Mouse (Mus musculus): Measurements from ENCODE around the gene Btnl10. TPM values are rescaled to one million over a fixed set of nuclear protein-coding genes. Genes with fewer than 3 reads are reported as not detected.

The Btnl10 gene
- polyA plus RNA-seq (2015; fragmentation: Nextera tagmentation; extraction: Ambion mirVana) = not detected in 2 replicates

- Histone ChIP-seq H3K27me3 (no peaks in the 10 kb centered on the region), H3K4me3 (no peak within 1 kb of the TSS), H3K36me3 (no peaks in the 10 kb centered on the region), H3K9ac (no peak within 1 kb of the TSS), H3K27ac (replicated peaks) (no peak within 1 kb of the TSS), H3K4me2 (no peak within 1 kb of the TSS), H3K9me3 (no peaks in the 10 kb centered on the region), H3K4me1 (replicated peaks) (peaks cover 12% of the 10 kb centered on the region)
- ATAC-seq (ENCODE audit: low read depth) = no peak
- WGBS = 83% methylated on average over 12 of the region's 12 CpGs
Observed at GRCm38 (mm10) chr11:58917745-58918366, at the start of gene Btnl10. TSS of gene Btnl10 (plus strand) at chr11:58917908.

- Histone ChIP-seq H3K4me2 (peak overlapping the region; percentile 82), H3K4me1 (replicated peaks) (peaks cover 31% of the 10 kb centered on the region), H3K9ac (peak overlapping the region; percentile 90), H3K27me3 (no peaks in the 10 kb centered on the region), H3K9me3 (no peaks in the 10 kb centered on the region), H3K36me3 (peaks cover 25% of the 10 kb centered on the region), H3K4me3 (peak overlapping the region; percentile 75), H3K27ac (replicated peaks) (peak overlapping the region; percentile 93)
- ATAC-seq (ENCODE audit: low read depth) = peak; percentile 41; the same call in 1 of the 2 replicates
- 66% methylated on average over 6 of the region's 6 CpGs for WGBS
Observed at GRCm38 (mm10) chr11:58867954-58868330, 49.8 kb upstream of the Btnl10 start.

GRCm38 (mm10) chr11:58870961-58871360 is 46.7 kb upstream of the Btnl10 start:
- WGBS = 89% methylated on average over 4 of the region's 4 CpGs
- Histone ChIP-seq H3K27ac (replicated peaks) (no peak overlapping the region), H3K4me2 (no peak overlapping the region), H3K9me3 (no peaks in the 10 kb centered on the region), H3K4me3 (no peak overlapping the region), H3K27me3 (no peaks in the 10 kb centered on the region), H3K9ac (no peak overlapping the region), H3K36me3 (peaks cover 34% of the 10 kb centered on the region), H3K4me1 (replicated peaks) (peaks cover 31% of the 10 kb centered on the region)
- no peak for ATAC-seq (ENCODE audit: low read depth)

GRCm38 (mm10) chr11:58883756-58884155 is 34.0 kb upstream of the Btnl10 start:
- H3K36me3 ChIP-seq = peaks cover 62% of the 10 kb centered on the region
- H3K9me3 ChIP-seq = no peaks in the 10 kb centered on the region
- no peak overlapping the region for H3K9ac ChIP-seq
- H3K4me1 ChIP-seq (replicated peaks) = no peaks in the 10 kb centered on the region
- no peaks in the 10 kb centered on the region for H3K27me3 ChIP-seq
- H3K27ac ChIP-seq (replicated peaks) = no peak overlapping the region
- H3K4me3 ChIP-seq = no peak overlapping the region
- ATAC-seq (ENCODE audit: low read depth) = no peak
- no peak overlapping the region for H3K4me2 ChIP-seq
- 87% methylated on average over 8 of the region's 8 CpGs for WGBS

GRCm38 (mm10) chr11:58890511-58890910 is 27.2 kb upstream of the Btnl10 start:
- WGBS = 92% methylated on average over 10 of the region's 10 CpGs
- H3K27me3 ChIP-seq = no peaks in the 10 kb centered on the region
- H3K4me2 ChIP-seq = no peak overlapping the region
- no peak overlapping the region for H3K9ac ChIP-seq
- H3K4me1 ChIP-seq (replicated peaks) = no peaks in the 10 kb centered on the region
- peaks cover 63% of the 10 kb centered on the region for H3K36me3 ChIP-seq
- no peaks in the 10 kb centered on the region for H3K9me3 ChIP-seq
- H3K27ac ChIP-seq (replicated peaks) = no peak overlapping the region
- no peak for ATAC-seq (ENCODE audit: low read depth)
- no peak overlapping the region for H3K4me3 ChIP-seq

GRCm38 (mm10) chr11:58894456-58894855 is 23.3 kb upstream of the Btnl10 start:
- Histone ChIP-seq H3K4me2 (no peak overlapping the region), H3K4me1 (replicated peaks) (peaks cover 10% of the 10 kb centered on the region; the same call in 1 of the 2 replicates), H3K27ac (replicated peaks) (no peak overlapping the region), H3K9ac (no peak overlapping the region), H3K27me3 (no peaks in the 10 kb centered on the region), H3K4me3 (no peak overlapping the region), H3K9me3 (no peaks in the 10 kb centered on the region), H3K36me3 (peaks cover 77% of the 10 kb centered on the region)
- WGBS = 76% methylated on average over 6 of the region's 6 CpGs
- ATAC-seq (ENCODE audit: low read depth) = no peak

- WGBS = 81% methylated on average over 6 of the region's 6 CpGs
- peaks cover 71% of the 10 kb centered on the region for H3K36me3 ChIP-seq
- H3K9ac ChIP-seq = no peak overlapping the region
- no peaks in the 10 kb centered on the region for H3K9me3 ChIP-seq
- H3K4me2 ChIP-seq = no peak overlapping the region
- H3K4me3 ChIP-seq = no peak overlapping the region
- ATAC-seq (ENCODE audit: low read depth) = no peak
- no peak overlapping the region for H3K27ac ChIP-seq (replicated peaks)
- no peaks in the 10 kb centered on the region for H3K27me3 ChIP-seq
- H3K4me1 ChIP-seq (replicated peaks) = peaks cover 22% of the 10 kb centered on the region
Observed at GRCm38 (mm10) chr11:58897485-58897884, 20.2 kb upstream of the Btnl10 start.

GRCm38 (mm10) chr11:58901080-58901479 is 16.6 kb upstream of the Btnl10 start:
- H3K9ac ChIP-seq = 0 out of 2 replicates have a peak overlapping the region, but pooled peaks have one; percentile 17
- no peaks in the 10 kb centered on the region for H3K9me3 ChIP-seq
- no peak overlapping the region for H3K27ac ChIP-seq (replicated peaks)
- no peak overlapping the region for H3K4me3 ChIP-seq
- no peak for ATAC-seq (ENCODE audit: low read depth)
- H3K4me2 ChIP-seq = no peak overlapping the region
- peaks cover 47% of the 10 kb centered on the region for H3K36me3 ChIP-seq
- H3K4me1 ChIP-seq (replicated peaks) = peaks cover 33% of the 10 kb centered on the region
- no peaks in the 10 kb centered on the region for H3K27me3 ChIP-seq

- ATAC-seq (ENCODE audit: low read depth) = peak; percentile 99
Observed at GRCm38 (mm10) chr11:58903511-58904409, 13.9 kb upstream of the Btnl10 start, which contains the start of gene Zfp39. TSS of gene Zfp39 (minus strand) at chr11:58904225.

GRCm38 (mm10) chr11:58904410-58904718 is 13.3 kb upstream of the Btnl10 start:
- peak overlapping the region; percentile 87 for H3K4me2 ChIP-seq
- peaks cover 24% of the 10 kb centered on the region for H3K4me1 ChIP-seq (replicated peaks)
- peak; percentile 21; the same call in 1 of the 2 replicates for ATAC-seq (ENCODE audit: low read depth)
- no peaks in the 10 kb centered on the region for H3K9me3 ChIP-seq
- H3K27ac ChIP-seq (replicated peaks) = peak overlapping the region; percentile 84; the same call in 1 of the 2 replicates
- 5% methylated on average over 8 of the region's 8 CpGs for WGBS
- H3K27me3 ChIP-seq = no peaks in the 10 kb centered on the region
- H3K9ac ChIP-seq = peak overlapping the region; percentile 53; the same call in 1 of the 2 replicates
- H3K36me3 ChIP-seq = peaks cover 23% of the 10 kb centered on the region
- H3K4me3 ChIP-seq = peak overlapping the region; percentile 63

More at GRCm38 (mm10) chr11:58903511-58904409, 13.9 kb upstream of the Btnl10 start, which contains the start of gene Zfp39:
- peak within 1 kb of the TSS; percentile 63 for H3K4me3 ChIP-seq
- peaks cover 29% of the 10 kb centered on the region for H3K36me3 ChIP-seq
- peaks cover 30% of the 10 kb centered on the region for H3K4me1 ChIP-seq (replicated peaks)
- no peaks in the 10 kb centered on the region for H3K27me3 ChIP-seq
- peak within 1 kb of the TSS; percentile 89 for H3K9ac ChIP-seq
- H3K4me2 ChIP-seq = peak within 1 kb of the TSS; percentile 87
- H3K9me3 ChIP-seq = no peaks in the 10 kb centered on the region
- WGBS = under 1% methylated on average over 40 of the region's 40 CpGs
- H3K27ac ChIP-seq (replicated peaks) = peak within 1 kb of the TSS; percentile 84

GRCm38 (mm10) chr11:58904838-58905237 is 12.9 kb upstream of the Btnl10 start:
- H3K27me3 ChIP-seq = no peaks in the 10 kb centered on the region
- no peaks in the 10 kb centered on the region for H3K9me3 ChIP-seq
- no peak overlapping the region for H3K9ac ChIP-seq
- WGBS = 49% methylated on average over 6 of the region's 6 CpGs
- no peak overlapping the region for H3K27ac ChIP-seq (replicated peaks)
- peaks cover 23% of the 10 kb centered on the region for H3K4me1 ChIP-seq (replicated peaks)
- H3K4me2 ChIP-seq = 0 out of 2 replicates have a peak overlapping the region, but pooled peaks have one; percentile 87
- peaks cover 22% of the 10 kb centered on the region for H3K36me3 ChIP-seq
- H3K4me3 ChIP-seq = no peak overlapping the region
- no peak for ATAC-seq (ENCODE audit: low read depth)

GRCm38 (mm10) chr11:58913776-58914175 is 3.9 kb upstream of the Btnl10 start:
- WGBS = 64% methylated on average over 1 of the region's 1 CpGs
- Histone ChIP-seq H3K27ac (replicated peaks) (no peak overlapping the region), H3K9ac (peak overlapping the region; percentile 61; the same call in 1 of the 2 replicates), H3K4me1 (replicated peaks) (peaks cover 12% of the 10 kb centered on the region), H3K4me3 (no peak overlapping the region), H3K4me2 (no peak overlapping the region; the same call in 1 of the 2 replicates), H3K36me3 (no peaks in the 10 kb centered on the region), H3K9me3 (no peaks in the 10 kb centered on the region), H3K27me3 (no peaks in the 10 kb centered on the region)
- no peak for ATAC-seq (ENCODE audit: low read depth)
